Mouse (Mus musculus): ENCODE measurements around the gene Togaram2. TPM values are rescaled to one million over a fixed set of nuclear protein-coding genes. Genes with fewer than 3 reads are reported as not detected.
"Not testable (repeated sequence)": the region's sequence is repeated elsewhere in the genome, so short reads cannot be mapped to it uniquely, and the experiment has no call there.

Togaram2 gene
- polyA plus RNA-seq, 1 experiment from 2014 or later, result 0.75 TPM

DNA sequence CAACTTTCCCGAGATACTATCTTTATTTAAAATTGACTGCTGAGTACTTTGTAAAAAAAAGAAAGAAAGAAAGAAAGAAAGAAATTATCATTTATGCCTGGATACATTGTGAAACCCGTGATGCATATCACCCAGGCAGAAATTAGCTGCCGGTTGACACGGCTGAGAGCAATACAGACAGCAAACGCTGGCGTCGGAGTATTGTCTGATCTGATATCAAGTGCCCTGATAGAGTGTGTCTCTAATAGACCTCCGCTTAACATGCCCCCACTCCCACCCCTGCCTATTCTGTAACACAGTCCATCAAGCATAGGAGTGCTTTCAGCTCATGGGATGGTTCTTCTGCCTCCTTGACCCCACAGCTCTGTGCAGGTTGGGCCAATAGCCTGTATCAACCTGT, 74.5 kb downstream of the Togaram2 start:
- H3K4me2 ChIP-seq, result no peak overlapping the region
- ATAC-seq (ENCODE audit: low FRiP score, low read depth), result no peak
- no peaks in the 10 kb centered on the region for H3K36me3 ChIP-seq
- H3K9me3 ChIP-seq, result no peaks in the 10 kb centered on the region
- no peak overlapping the region for H3K4me3 ChIP-seq
- H3K27ac ChIP-seq (replicated peaks), result no peak overlapping the region
- WGBS, result 66% methylated on average over 8 of the region's 8 CpGs
- no peaks in the 10 kb centered on the region for H3K27me3 ChIP-seq
- H3K4me1 ChIP-seq (replicated peaks), result peaks cover 4% of the 10 kb centered on the region; the same call in 1 of the 2 replicates
- H3K9ac ChIP-seq, result no peak overlapping the region

DNA sequence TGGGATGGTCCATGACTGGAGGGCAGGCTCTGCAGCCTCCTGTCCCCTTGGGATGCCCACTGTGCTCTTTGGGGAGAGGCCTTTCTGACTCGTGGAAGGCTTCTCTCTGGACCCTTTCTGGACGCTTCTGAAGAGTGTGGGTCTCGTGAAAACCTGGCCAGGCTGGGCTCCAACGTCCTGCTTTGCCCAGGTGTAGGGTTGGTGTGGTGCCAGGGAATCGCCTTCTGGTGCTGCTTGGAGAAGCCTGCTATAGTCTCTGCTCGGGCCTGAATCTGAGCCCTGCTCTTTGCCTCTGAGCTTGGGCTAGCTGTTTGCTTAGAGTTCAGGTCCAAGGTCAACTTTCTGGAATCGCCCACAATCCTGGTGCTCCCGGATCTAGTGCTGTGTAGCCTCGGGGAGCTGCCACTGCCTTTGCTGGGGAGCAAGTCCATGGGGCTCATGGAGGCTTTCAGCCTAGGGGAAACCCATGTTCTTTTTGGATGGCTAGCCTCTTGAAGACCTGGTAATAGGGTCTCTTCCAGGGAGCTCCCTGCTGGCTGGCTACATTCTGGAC, 76.6 kb downstream of the Togaram2 start:
- peaks cover 4% of the 10 kb centered on the region; the same call in 1 of the 2 replicates for H3K4me1 ChIP-seq (replicated peaks)
- no peak overlapping the region for H3K9ac ChIP-seq
- no peaks in the 10 kb centered on the region for H3K36me3 ChIP-seq
- no peaks in the 10 kb centered on the region for H3K9me3 ChIP-seq
- no peaks in the 10 kb centered on the region for H3K27me3 ChIP-seq
- 85% methylated on average over 9 of the region's 9 CpGs for WGBS
- no peak overlapping the region for H3K27ac ChIP-seq (replicated peaks)
- H3K4me3 ChIP-seq, result no peak overlapping the region
- ATAC-seq (ENCODE audit: low FRiP score, low read depth), result peak; percentile 24; the same call in 1 of the 2 replicates
- no peak overlapping the region for H3K4me2 ChIP-seq

DNA sequence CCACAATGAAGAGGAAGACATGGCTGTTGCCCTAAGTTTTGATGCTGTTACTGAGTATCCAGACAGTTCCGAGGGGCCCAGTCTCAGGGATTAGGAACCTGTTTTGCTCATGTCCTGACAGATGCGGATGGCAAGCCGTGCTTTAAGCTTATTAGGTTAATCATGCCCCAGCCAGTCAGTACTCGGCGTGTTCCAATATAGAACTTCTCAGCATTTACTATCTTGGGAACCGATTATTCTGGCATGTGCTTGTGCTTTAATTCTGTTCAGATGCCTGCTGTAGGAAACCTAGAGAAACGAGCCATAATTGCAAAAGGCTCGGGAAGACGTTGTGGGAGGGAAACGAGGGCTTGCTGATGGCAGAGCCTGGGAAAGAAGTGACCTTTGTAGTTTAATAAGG, 79.8 kb downstream of the Togaram2 start, which contains the start of gene Pcare:
Pcare (minus strand) TSS at position 64 of the 400 bp plus-strand sequence.
- ATAC-seq (ENCODE audit: low FRiP score, low read depth), result no peak
- no peaks in the 10 kb centered on the region for H3K9me3 ChIP-seq
- H3K36me3 ChIP-seq, result no peaks in the 10 kb centered on the region
- H3K4me2 ChIP-seq, result no peak within 1 kb of the TSS
- no peaks in the 10 kb centered on the region for H3K27me3 ChIP-seq
- H3K27ac ChIP-seq (replicated peaks), result no peak within 1 kb of the TSS
- H3K9ac ChIP-seq, result no peak within 1 kb of the TSS
- H3K4me1 ChIP-seq (replicated peaks), result peaks cover under 1% of the 10 kb centered on the region; the same call in 1 of the 2 replicates
- no peak within 1 kb of the TSS for H3K4me3 ChIP-seq
- WGBS, result 72% methylated on average over 10 of the region's 10 CpGs

DNA sequence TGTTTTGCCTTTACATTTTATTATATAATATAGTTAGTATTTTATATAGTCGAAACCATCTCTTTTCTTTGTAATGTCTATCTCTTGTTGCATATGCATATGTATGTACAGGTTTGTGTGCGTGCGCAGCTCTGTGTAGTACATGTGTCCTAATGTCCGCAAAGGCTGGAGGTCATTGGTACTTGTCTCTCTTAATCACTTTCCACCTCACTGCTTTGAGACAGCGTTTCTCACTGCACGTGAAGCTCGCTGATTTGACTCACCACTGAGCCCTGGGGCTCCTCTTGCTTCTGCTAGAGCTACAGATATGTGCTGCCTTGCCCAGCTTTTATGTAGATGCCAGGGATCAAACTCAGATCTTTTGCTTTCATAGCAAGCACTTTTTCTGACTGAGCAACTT, 87.5 kb downstream of the Togaram2 start:
- Histone ChIP-seq H3K4me3 (no peak overlapping the region), H3K4me1 (replicated peaks) (no peaks in the 10 kb centered on the region), H3K9ac (no peak overlapping the region), H3K9me3 (no peaks in the 10 kb centered on the region), H3K27ac (replicated peaks) (no peak overlapping the region), H3K27me3 (no peaks in the 10 kb centered on the region), H3K36me3 (no peaks in the 10 kb centered on the region), H3K4me2 (no peak overlapping the region)
- WGBS, result 70% methylated on average over 7 of the region's 7 CpGs
- no peak for ATAC-seq (ENCODE audit: low FRiP score, low read depth)

DNA sequence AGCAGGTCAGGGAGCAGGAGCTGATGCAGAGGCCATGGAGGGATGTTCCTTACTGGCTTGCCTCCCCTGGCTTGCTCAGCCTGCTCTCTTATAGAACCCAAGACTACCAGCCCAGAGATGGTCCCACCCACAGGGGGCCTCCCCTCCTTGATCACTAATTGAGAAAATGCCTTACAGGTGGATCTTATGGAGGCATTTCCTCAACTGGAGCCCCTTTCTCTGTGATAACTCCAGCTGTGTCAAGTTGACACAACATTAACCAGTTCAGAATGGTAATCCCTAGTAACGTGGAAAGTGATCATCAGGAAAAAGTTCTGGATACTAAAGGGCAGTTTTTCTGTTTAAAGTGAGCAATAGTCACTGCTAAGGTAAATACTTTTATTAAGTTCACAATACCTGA, 95.1 kb downstream of the Togaram2 start, which contains the start of gene Clip4:
Clip4 (plus strand) TSS at position 301 of the 400 bp plus-strand sequence.
- 86% methylated on average over 1 of the region's 1 CpGs for WGBS
- H3K9me3 ChIP-seq; H3K27me3 ChIP-seq; H3K4me3 ChIP-seq; H3K4me2 ChIP-seq; H3K27ac ChIP-seq (replicated peaks); H3K4me1 ChIP-seq (replicated peaks); ATAC-seq (ENCODE audit: low FRiP score, low read depth); H3K9ac ChIP-seq; H3K36me3 ChIP-seq: not testable (repeated sequence)

DNA sequence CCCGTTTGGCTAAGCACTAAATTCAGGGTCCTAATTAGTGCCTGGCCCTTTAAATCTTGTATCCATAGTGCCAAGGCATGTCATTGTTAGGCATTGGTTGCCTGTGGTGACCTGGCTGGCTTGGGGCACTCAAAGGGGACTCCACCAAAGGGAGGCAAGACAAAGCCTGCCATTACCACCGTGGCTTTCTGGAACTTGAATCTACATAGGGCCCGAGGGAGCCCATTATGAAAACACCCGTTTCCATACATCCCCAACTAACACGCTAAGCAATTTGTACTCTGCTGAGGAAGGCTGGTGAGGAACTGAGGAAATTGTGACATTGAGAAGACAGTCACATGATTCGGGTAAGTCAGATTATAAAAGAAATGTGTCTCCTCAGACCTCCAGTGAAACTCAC, 96.5 kb downstream of the Togaram2 start:
- peak overlapping the region; percentile 24; the same call in 1 of the 2 replicates for H3K4me2 ChIP-seq
- H3K4me1 ChIP-seq (replicated peaks), result 0 out of 2 replicates have a peak, but pooled peaks cover 5% of the 10 kb centered on the region
- no peak overlapping the region for H3K9ac ChIP-seq
- 9% methylated on average over 6 of the region's 6 CpGs for WGBS
- no peaks in the 10 kb centered on the region for H3K9me3 ChIP-seq
- no peak overlapping the region for H3K27ac ChIP-seq (replicated peaks)
- H3K27me3 ChIP-seq, result no peaks in the 10 kb centered on the region
- ATAC-seq (ENCODE audit: low FRiP score, low read depth), result no peak
- H3K4me3 ChIP-seq, result no peak overlapping the region
- H3K36me3 ChIP-seq, result no peaks in the 10 kb centered on the region

DNA sequence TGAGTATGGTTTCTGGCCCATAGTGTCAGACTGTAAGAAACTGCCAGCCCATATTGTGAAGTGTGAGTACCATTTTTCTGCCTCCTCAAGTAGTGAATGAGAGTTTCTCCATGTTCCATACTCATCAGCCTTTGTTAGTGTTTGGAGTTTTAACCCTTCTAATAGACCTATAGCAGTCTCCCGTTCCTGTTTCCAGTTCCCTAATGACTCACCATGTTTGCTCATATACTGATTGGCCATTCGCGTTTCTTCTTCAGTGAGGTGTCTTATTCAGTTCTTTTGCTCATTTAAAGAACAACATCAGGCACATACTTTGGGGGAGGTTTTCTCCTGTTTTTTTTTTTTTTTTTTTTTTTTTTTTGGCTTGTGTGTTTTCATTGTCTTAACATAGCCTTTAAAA, 97.6 kb downstream of the Togaram2 start:
- Histone ChIP-seq H3K4me1 (replicated peaks) (0 out of 2 replicates have a peak, but pooled peaks cover 5% of the 10 kb centered on the region), H3K4me2 (no peak overlapping the region), H3K36me3 (no peaks in the 10 kb centered on the region), H3K4me3 (no peak overlapping the region), H3K27me3 (no peaks in the 10 kb centered on the region), H3K9me3 (no peaks in the 10 kb centered on the region), H3K9ac (no peak overlapping the region), H3K27ac (replicated peaks) (no peak overlapping the region)
- WGBS, result 88% methylated on average over 3 of the region's 3 CpGs
- no peak for ATAC-seq (ENCODE audit: low FRiP score, low read depth)

DNA sequence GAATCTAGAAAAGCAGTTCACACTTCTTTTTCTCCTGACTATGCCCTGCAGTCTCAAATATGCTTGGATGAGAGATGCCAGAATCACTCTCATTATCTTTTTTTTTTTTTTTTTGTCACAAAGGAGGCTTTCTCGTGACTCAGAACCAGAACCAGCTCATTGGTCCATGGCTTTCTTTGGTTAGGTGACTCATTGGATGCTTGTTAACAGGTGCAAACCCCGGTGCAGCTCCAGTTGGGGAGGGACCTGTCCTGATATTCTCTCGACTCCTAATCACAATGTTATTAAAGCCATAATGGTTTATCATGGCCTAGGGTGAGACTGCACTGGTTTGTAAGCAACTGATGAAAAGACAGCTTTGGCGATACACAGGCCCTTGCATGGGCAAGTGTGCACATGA, 101.1 kb downstream of the Togaram2 start:
- 77% methylated on average over 4 of the region's 4 CpGs for WGBS
- no peak overlapping the region for H3K4me2 ChIP-seq
- no peak overlapping the region for H3K9ac ChIP-seq
- H3K27me3 ChIP-seq, result no peaks in the 10 kb centered on the region
- 0 out of 2 replicates have a peak, but pooled peaks cover 5% of the 10 kb centered on the region for H3K4me1 ChIP-seq (replicated peaks)
- H3K9me3 ChIP-seq, result no peaks in the 10 kb centered on the region
- no peaks in the 10 kb centered on the region for H3K36me3 ChIP-seq
- H3K4me3 ChIP-seq, result no peak overlapping the region
- ATAC-seq (ENCODE audit: low FRiP score, low read depth), result no peak
- no peak overlapping the region for H3K27ac ChIP-seq (replicated peaks)

DNA sequence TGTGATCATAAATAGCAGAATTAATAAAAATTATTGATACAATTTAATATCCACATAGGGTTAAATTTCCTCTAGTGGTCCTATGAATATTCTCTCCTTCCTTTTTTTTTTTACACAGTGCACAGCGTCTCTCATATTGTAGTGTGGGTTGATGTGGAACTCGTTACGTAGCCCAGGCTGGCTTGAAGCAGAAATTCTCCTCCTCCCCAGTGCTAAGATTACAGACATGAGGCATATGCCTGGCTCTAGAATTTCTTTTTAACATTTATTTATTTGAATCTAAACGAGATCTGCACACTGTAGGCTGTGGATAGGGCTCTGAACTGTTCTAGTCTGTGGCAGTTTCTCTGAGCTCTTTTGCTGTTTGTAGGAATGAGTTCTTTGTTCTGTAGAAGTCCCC, 102.2 kb downstream of the Togaram2 start:
- ATAC-seq (ENCODE audit: low FRiP score, low read depth), result no peak
- H3K9ac ChIP-seq, result no peak overlapping the region
- no peak overlapping the region for H3K4me2 ChIP-seq
- H3K4me3 ChIP-seq, result no peak overlapping the region
- WGBS, result 78% methylated on average over 4 of the region's 4 CpGs
- H3K4me1 ChIP-seq (replicated peaks), result no peaks in the 10 kb centered on the region
- no peaks in the 10 kb centered on the region for H3K27me3 ChIP-seq
- H3K9me3 ChIP-seq, result no peaks in the 10 kb centered on the region
- no peaks in the 10 kb centered on the region for H3K36me3 ChIP-seq
- H3K27ac ChIP-seq (replicated peaks), result no peak overlapping the region

DNA sequence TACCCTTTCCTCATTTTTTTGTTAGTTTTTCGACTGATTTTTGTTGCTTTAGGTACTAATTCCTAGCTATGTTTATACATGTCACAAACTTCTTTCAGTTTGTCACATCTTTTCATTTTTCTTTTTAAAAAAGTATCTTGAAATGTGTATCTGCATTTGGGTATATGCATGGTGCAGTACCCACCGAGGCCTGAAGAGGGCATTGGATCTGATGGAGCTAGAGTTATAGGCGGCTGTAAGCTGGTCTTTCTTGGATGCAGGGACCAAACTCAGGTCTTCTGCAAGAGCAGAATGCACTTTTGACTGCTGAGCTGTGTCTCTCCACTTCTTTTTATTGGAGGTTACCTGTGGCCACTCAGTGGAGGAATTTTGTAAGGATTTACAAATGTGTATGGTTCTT, 105.6 kb downstream of the Togaram2 start:
- 80% methylated on average over 3 of the region's 3 CpGs for WGBS
- H3K36me3 ChIP-seq, result no peaks in the 10 kb centered on the region

More for the DNA sequence above, 105.6 kb downstream of the Togaram2 start:
- peaks cover 11% of the 10 kb centered on the region for H3K4me1 ChIP-seq (replicated peaks)
- no peak overlapping the region for H3K4me3 ChIP-seq
- no peak for ATAC-seq (ENCODE audit: low FRiP score, low read depth)
- no peak overlapping the region for H3K4me2 ChIP-seq
- 0 out of 2 replicates have a peak, but pooled peaks cover 3% of the 10 kb centered on the region for H3K27me3 ChIP-seq
- H3K9ac ChIP-seq, result no peak overlapping the region
- no peak overlapping the region for H3K27ac ChIP-seq (replicated peaks)
- H3K9me3 ChIP-seq, result no peaks in the 10 kb centered on the region

All from hindbrain, embryonic 15.5 days (tissue).